Mouse (Mus musculus): ENCODE results near the gene Frmd7.

- TF ChIP-seq CTCF (IDR thresholded peaks at IDR 0.05; ENCODE audit: extremely low read depth, insufficient read length, insufficient replicate concordance, low read depth, low read length) (no peak), POLR2A (IDR thresholded peaks at IDR 0.05; ENCODE audit: low read depth, low read length) (no peak)
These were observed 47.4 kb upstream of the Frmd7 start for GRCm38 (mm10) chrX:50989940-50990339.
